Mouse (Mus musculus) brain, embryonic 18.5 days (tissue): ENCODE results near the gene Nkx3-2.

Source experiments
- DNase-seq: peaks from one replicate; pipeline ENCODE4 v3.0.0-alpha.2; 2012; ENCODE audit warnings: low read depth, low spot score

The Nkx3-2 gene

GRCm38 (mm10) chr5:41763731-41764721 lies at the start of gene Nkx3-2:
Gene Nkx3-2, minus strand, starts transcription at chr5:41764501.
- DNase-seq = no peak

GRCm38 (mm10) chr5:41812516-41812915 lies 48.2 kb upstream of the Nkx3-2 start:
- DNase-seq = no peak

- DNase-seq = no peak
Observed at GRCm38 (mm10) chr5:41811279-41811678, 47.0 kb upstream of the Nkx3-2 start.

GRCm38 (mm10) chr5:41807383-41807782 lies 43.1 kb upstream of the Nkx3-2 start:
- no peak for DNase-seq

GRCm38 (mm10) chr5:41806176-41806575 lies 41.9 kb upstream of the Nkx3-2 start:
- no peak for DNase-seq

GRCm38 (mm10) chr5:41805085-41805484 lies 40.8 kb upstream of the Nkx3-2 start:
- DNase-seq = no peak

GRCm38 (mm10) chr5:41804643-41805042 lies 40.3 kb upstream of the Nkx3-2 start:
- no peak for DNase-seq

- DNase-seq = no peak
Observed at GRCm38 (mm10) chr5:41801622-41802021, 37.3 kb upstream of the Nkx3-2 start.

GRCm38 (mm10) chr5:41794434-41794833 lies 30.1 kb upstream of the Nkx3-2 start:
- no peak for DNase-seq

- no peak for DNase-seq
Observed at GRCm38 (mm10) chr5:41790517-41790916, 26.2 kb upstream of the Nkx3-2 start.

- no peak for DNase-seq
Observed at GRCm38 (mm10) chr5:41788877-41789276, 24.6 kb upstream of the Nkx3-2 start.

GRCm38 (mm10) chr5:41781890-41782289 lies 17.6 kb upstream of the Nkx3-2 start:
- DNase-seq = no peak

- DNase-seq = no peak
Observed at GRCm38 (mm10) chr5:41780026-41780425, 15.7 kb upstream of the Nkx3-2 start.

- DNase-seq = no peak
Observed at GRCm38 (mm10) chr5:41775728-41776127, 11.4 kb upstream of the Nkx3-2 start.

GRCm38 (mm10) chr5:41775273-41775672 lies 11.0 kb upstream of the Nkx3-2 start:
- DNase-seq = no peak

- peak; percentile 68 for DNase-seq
Observed at GRCm38 (mm10) chr5:41768382-41769040, 4.2 kb upstream of the Nkx3-2 start.

- no peak for DNase-seq
Observed at GRCm38 (mm10) chr5:41767296-41768200, 3.2 kb upstream of the Nkx3-2 start.

- no peak for DNase-seq
Observed at GRCm38 (mm10) chr5:41766406-41767010, 2.2 kb upstream of the Nkx3-2 start.

GRCm38 (mm10) chr5:41765626-41766405 lies 1.5 kb upstream of the Nkx3-2 start:
- no peak for DNase-seq

- no peak for DNase-seq
Observed at GRCm38 (mm10) chr5:41762947-41763730, 1.2 kb downstream of the Nkx3-2 start.
